In the genomic region with DNA sequence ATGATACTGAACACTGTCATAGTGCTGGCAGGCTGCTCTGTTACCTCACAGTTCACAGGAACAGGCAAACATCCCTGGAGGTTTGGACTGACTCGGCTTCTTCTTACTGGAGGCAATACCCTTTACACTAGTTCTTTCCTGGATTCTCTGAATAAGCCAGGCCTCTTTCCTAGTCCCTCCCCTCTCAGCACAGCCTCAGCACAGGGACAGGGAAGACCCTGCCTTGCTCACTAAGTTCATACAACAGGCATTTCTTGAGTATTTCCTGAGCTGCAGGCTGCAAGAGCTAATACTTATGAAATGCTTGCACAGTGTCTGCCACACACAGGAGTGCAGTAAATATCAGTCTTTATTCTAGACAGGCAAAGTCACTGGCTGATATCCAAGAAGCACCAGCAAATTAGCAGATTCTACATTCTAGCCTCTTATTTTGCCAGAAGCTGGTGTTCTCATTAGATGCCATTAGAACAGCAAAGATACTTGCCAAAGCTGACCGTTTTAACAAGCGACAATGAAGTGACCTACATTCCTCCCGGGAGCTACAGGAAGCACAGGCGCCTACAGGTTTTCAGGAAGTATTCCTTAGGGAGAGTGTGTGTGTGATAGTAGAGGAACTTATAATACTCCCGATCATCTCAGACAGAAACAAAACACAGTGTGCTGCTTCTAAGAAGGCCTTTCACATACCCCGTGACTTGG, we compare ENCODE assay signal across 9 mouse cellular contexts.
DNase-seq lines count a peak whose midpoint lies in the region; ATAC-seq and TF ChIP-seq lines count a peak whose summit lies in the region.
"Had no signal": no experiment of that assay in that cellular context is flagged by ENCODE, and none has a peak within 500 bp of the region (broad histone marks: within the 10 kb centered on the region; RNA-seq: fewer than 3 reads in every experiment).

No protein-coding gene starts in this region.

- 81% methylated on average over 7 of the region's 7 CpGs for WGBS in midbrain, embryonic 11.5 days
- WGBS in midbrain, embryonic 10.5 days = 80% methylated on average over 7 of the region's 7 CpGs
- WGBS in heart, embryonic 15.5 days = 23% methylated on average over 7 of the region's 7 CpGs

- no peak overlapping the region for H3K4me3 ChIP-seq in gastrocnemius, adult 2 months
- no peak overlapping the region for H3K4me3 ChIP-seq in midbrain, embryonic 11.5 days (ENCODE audit: low read depth, low read length)
- H3K4me3 ChIP-seq in midbrain, embryonic 10.5 days = no peak overlapping the region
- H3K4me3 ChIP-seq in heart, embryonic 15.5 days = no peak overlapping the region
- H3K4me3 ChIP-seq: embryonic facial prominence, embryonic 15.5 days had no signal

- H3K27me3 ChIP-seq in midbrain, embryonic 11.5 days (ENCODE audit: control insufficient read depth, insufficient read depth, low read length) = no peaks in the 10 kb centered on the region
- H3K27me3 ChIP-seq in midbrain, embryonic 10.5 days (ENCODE audit: low read depth, poor library complexity, severe bottlenecking) = no peaks in the 10 kb centered on the region
- no peaks in the 10 kb centered on the region for H3K27me3 ChIP-seq in heart, embryonic 15.5 days
- H3K27me3 ChIP-seq: embryonic facial prominence, embryonic 15.5 days had no signal

- no peak for TF ChIP-seq CTCF in gastrocnemius, adult 2 months (IDR thresholded peaks at IDR 0.05)

- no peak overlapping the region for H3K9ac ChIP-seq in midbrain, embryonic 11.5 days (ENCODE audit: low read length)
- no peak overlapping the region for H3K9ac ChIP-seq in heart, embryonic 15.5 days
- H3K9ac ChIP-seq: embryonic facial prominence, embryonic 15.5 days had no signal

- H3K4me2 ChIP-seq in midbrain, embryonic 11.5 days = no peak overlapping the region
- H3K4me2 ChIP-seq in heart, embryonic 15.5 days = no peak overlapping the region
- H3K4me2 ChIP-seq: embryonic facial prominence, embryonic 15.5 days had no signal

- ATAC-seq in midbrain, embryonic 11.5 days (ENCODE audit: low FRiP score) = no peak
- no peak for ATAC-seq in heart, embryonic 15.5 days (replicated peaks; ENCODE audit: insufficient number of reproducible peaks, insufficient read depth, low FRiP score, low read depth)

- no peaks in the 10 kb centered on the region for H3K4me1 ChIP-seq in midbrain, embryonic 11.5 days (ENCODE audit: control insufficient read depth, insufficient read depth, low read length)
- H3K4me1 ChIP-seq in midbrain, embryonic 10.5 days = no peaks in the 10 kb centered on the region
- peaks cover 39% of the 10 kb centered on the region for H3K4me1 ChIP-seq in heart, embryonic 15.5 days (replicated peaks)

- no peaks in the 10 kb centered on the region for H3K36me3 ChIP-seq in midbrain, embryonic 11.5 days (ENCODE audit: control insufficient read depth, insufficient read depth, low read length)
- no peaks in the 10 kb centered on the region for H3K36me3 ChIP-seq in midbrain, embryonic 10.5 days
- no peaks in the 10 kb centered on the region for H3K36me3 ChIP-seq in heart, embryonic 15.5 days
- H3K36me3 ChIP-seq: embryonic facial prominence, embryonic 15.5 days had no signal

- peak overlapping the region; percentile 73 for H3K27ac ChIP-seq in gastrocnemius, adult 2 months
- H3K27ac ChIP-seq in midbrain, embryonic 11.5 days (ENCODE audit: low read depth, low read length) = no peak overlapping the region
- no peak overlapping the region for H3K27ac ChIP-seq in midbrain, embryonic 10.5 days (replicated peaks)
- H3K27ac ChIP-seq in heart, embryonic 15.5 days = 0 out of 2 replicates have a peak overlapping the region, but pooled peaks have one; percentile 26
- H3K27ac ChIP-seq: embryonic facial prominence, embryonic 15.5 days had no signal

- intact Hi-C loops in gastrocnemius, adult 2 months (cut with DNase I) = no loop called here

- DNase-seq in gastrocnemius, adult 2 months = no peak
- DNase-seq in gastrocnemius, postnatal 10 days = no peak
- DNase-seq in midbrain, embryonic 11.5 days (ENCODE audit: low spot score, missing footprints) = peak; percentile 31
- no peak for DNase-seq in midbrain, embryonic 10.5 days (ENCODE audit: low spot score)
- peak; percentile 88 for DNase-seq in retina, postnatal 1 day
- DNase-seq in spleen, adult 18-20 months = no peak
- DNase-seq in embryo, embryonic 10 days (ENCODE audit: low spot score) = no peak

- no peaks in the 10 kb centered on the region for H3K9me3 ChIP-seq in midbrain, embryonic 11.5 days (ENCODE audit: control insufficient read depth, low read length)
- no peaks in the 10 kb centered on the region for H3K9me3 ChIP-seq in midbrain, embryonic 10.5 days (replicated peaks)
- no peaks in the 10 kb centered on the region for H3K9me3 ChIP-seq in heart, embryonic 15.5 days (replicated peaks)
- H3K9me3 ChIP-seq: embryonic facial prominence, embryonic 15.5 days had no signal

Comparison
In these comparisons a context has a peak if more than half of its experiments do, and no peak if none do; other contexts are left out.
1. DNase-seq: peak in midbrain, embryonic 11.5 days (single experiment) and retina, postnatal 1 day (single experiment); none in gastrocnemius, adult 2 months (single experiment), gastrocnemius, postnatal 10 days (single experiment), midbrain, embryonic 10.5 days (single experiment), spleen, adult 18-20 months (0 of 2) and embryo, embryonic 10 days (single experiment).
2. H3K27ac ChIP-seq: peak in gastrocnemius, adult 2 months (single experiment) and heart, embryonic 15.5 days (single experiment); none in midbrain, embryonic 11.5 days (single experiment) and midbrain, embryonic 10.5 days (single experiment).